Mouse (Mus musculus) heart, embryonic 14.5 days (tissue): Measurements from ENCODE around the gene Rprd1b. TPM values are rescaled to one million over a fixed set of nuclear protein-coding genes. Genes with fewer than 3 reads are reported as not detected.

Experiments used
- ATAC-seq: fragments of 200-750 bp; cut with Nextera tagmentation; 2 replicates; pipeline ENCODE4 v1.8.0; 2017; ENCODE audit warnings: low read depth, moderate TSS enrichment; ENCODE audit not compliant: insufficient number of reproducible peaks, insufficient read depth, low FRiP score
- H3K27ac ChIP-seq, 2 experiments: fragments of 200-500 bp in 1 of 2; fragments of 300-500 bp in 1 of 2; sonication (generic) in 1 of 2; replicated peaks in 1 of 2; 2 replicates each; pipeline ENCODE4 v1.5.1; 2012 to 2014; ENCODE audit warnings: low read depth in 2 of 2, low read length in 2 of 2, control low read depth in 1 of 2, mild to moderate bottlenecking in 1 of 2, mixed read lengths in 1 of 2; ENCODE audit not compliant: control insufficient read depth in 1 of 2, insufficient read depth in 1 of 2
- H3K27me3 ChIP-seq: fragments of 300-500 bp; sonication (generic); 2 replicates; pipeline ENCODE4 v1.6.1; 2014; ENCODE audit warnings: mild to moderate bottlenecking, low read length, control low read depth; ENCODE audit not compliant: control insufficient read depth, insufficient read depth
- H3K36me3 ChIP-seq: fragments of 300-500 bp; sonication (generic); 2 replicates; pipeline ENCODE4 v1.6.1; 2014; ENCODE audit warnings: mild to moderate bottlenecking, control low read depth, low read length, mixed read lengths; ENCODE audit not compliant: control insufficient read depth, insufficient read depth
- H3K4me1 ChIP-seq, 2 experiments: fragments of 200-500 bp in 1 of 2; fragments of 300-500 bp in 1 of 2; sonication (generic) in 1 of 2; 2 replicates each; pipeline ENCODE4 v1.6.1; 2012 to 2014; ENCODE audit warnings: low read length in 2 of 2, control low read depth in 1 of 2, mixed read lengths in 1 of 2; ENCODE audit not compliant: control insufficient read depth in 2 of 2, insufficient read depth in 2 of 2
- H3K4me2 ChIP-seq: fragments of 300-500 bp; sonication (generic); 2 replicates; pipeline ENCODE4 v1.6.1; 2014; ENCODE audit warnings: mild to moderate bottlenecking, low read length
- H3K4me3 ChIP-seq, 2 experiments: fragments of 200-500 bp in 1 of 2; fragments of 300-500 bp in 1 of 2; sonication (generic) in 1 of 2; 2 replicates each; pipeline ENCODE4 v1.5.1; 2012 to 2014; ENCODE audit warnings: low read length in 2 of 2, mild to moderate bottlenecking in 2 of 2, control low read depth in 1 of 2, low read depth in 1 of 2, moderate library complexity in 1 of 2; ENCODE audit not compliant: control insufficient read depth in 1 of 2, insufficient read depth in 1 of 2
- H3K9ac ChIP-seq: fragments of 300-500 bp; sonication (generic); 2 replicates; pipeline ENCODE4 v1.6.1; 2014; ENCODE audit warnings: mild to moderate bottlenecking, low read length
- H3K9me3 ChIP-seq: fragments of 300-500 bp; sonication (generic); 2 replicates; pipeline ENCODE4 v1.6.1; 2016; ENCODE audit warnings: low read length, control low read depth; ENCODE audit not compliant: control insufficient read depth
- WGBS: fragments of 180-500 bp; shearing (Covaris S2); extraction: QIAGEN DNeasy Blood & Tissue Kit; methylation state at CpG from one replicate; pipeline ENCODE4 v1.1.7; 2014; 5-methylcytosine and 5-hydroxymethylcytosine counted together
- polyA plus RNA-seq: library from polyadenylated mRNA; unstranded; fragments of >200 nt; fragmentation: Nextera tagmentation; extraction: Ambion mirVana; gene quantifications from 2 replicates; pipeline ENCODE4 v1.2.1, GENCODE M21; 2014

Gene Rprd1b
- polyA plus RNA-seq, 1 experiment from 2014 or later = 28.4 TPM

DNA sequence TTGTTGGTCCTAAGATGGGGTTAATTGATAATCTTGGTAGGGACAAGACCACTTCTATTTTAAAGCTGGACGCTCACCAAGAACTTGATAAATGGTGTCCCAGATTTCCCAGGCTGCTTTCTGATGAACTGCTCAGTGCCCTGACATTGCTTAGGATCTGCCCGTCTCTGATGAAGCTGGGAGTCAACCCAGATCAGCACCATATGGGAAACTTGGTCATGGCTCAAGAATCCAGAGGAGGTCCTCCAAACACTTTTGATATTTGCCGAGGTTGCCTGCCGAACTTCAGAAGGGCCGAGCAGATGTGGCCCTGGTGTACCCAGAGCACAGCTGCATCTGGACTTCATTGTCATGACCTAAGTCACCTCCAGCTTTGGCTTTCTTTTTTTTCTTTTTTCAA is 66.5 kb downstream of the Rprd1b start:
- no peak for ATAC-seq
- WGBS = 67% methylated on average over 5 of the region's 5 CpGs
- H3K36me3 ChIP-seq = no peaks in the 10 kb centered on the region

GRCm38 (mm10) chr2:158097071-158097470 is 68.8 kb downstream of the Rprd1b start:
- Histone ChIP-seq H3K4me3 (no peak overlapping the region), H3K27me3 (no peaks in the 10 kb centered on the region), H3K9ac (no peak overlapping the region), H3K27ac (no peak overlapping the region), H3K36me3 (no peaks in the 10 kb centered on the region), H3K4me2 (no peak overlapping the region), H3K4me1 (peaks cover 14 to 22% of the 10 kb centered on the region in 2 experiments), H3K9me3 (no peaks in the 10 kb centered on the region)
- ATAC-seq = no peak
- 72% methylated on average over 5 of the region's 5 CpGs for WGBS

More for the DNA sequence above, 66.5 kb downstream of the Rprd1b start:
- Histone ChIP-seq H3K9ac (no peak overlapping the region), H3K9me3 (no peaks in the 10 kb centered on the region), H3K27ac (peak overlapping the region in 1 of 2 experiments; percentile 41; a peak in 1 of 4 replicates), H3K4me1 (peaks cover 16 to 22% of the 10 kb centered on the region in 2 experiments), H3K27me3 (no peaks in the 10 kb centered on the region), H3K4me2 (no peak overlapping the region), H3K4me3 (no peak overlapping the region)

GRCm38 (mm10) chr2:158098730-158099129 is 70.4 kb downstream of the Rprd1b start:
- 77% methylated on average over 5 of the region's 5 CpGs for WGBS
- H3K4me1 ChIP-seq = peaks cover 9 to 17% of the 10 kb centered on the region in 2 experiments
- H3K9me3 ChIP-seq = no peaks in the 10 kb centered on the region
- no peak overlapping the region for H3K4me2 ChIP-seq
- no peak for ATAC-seq
- H3K4me3 ChIP-seq = no peak overlapping the region
- no peak overlapping the region for H3K27ac ChIP-seq
- H3K27me3 ChIP-seq = no peaks in the 10 kb centered on the region
- no peaks in the 10 kb centered on the region for H3K36me3 ChIP-seq
- H3K9ac ChIP-seq = no peak overlapping the region

DNA sequence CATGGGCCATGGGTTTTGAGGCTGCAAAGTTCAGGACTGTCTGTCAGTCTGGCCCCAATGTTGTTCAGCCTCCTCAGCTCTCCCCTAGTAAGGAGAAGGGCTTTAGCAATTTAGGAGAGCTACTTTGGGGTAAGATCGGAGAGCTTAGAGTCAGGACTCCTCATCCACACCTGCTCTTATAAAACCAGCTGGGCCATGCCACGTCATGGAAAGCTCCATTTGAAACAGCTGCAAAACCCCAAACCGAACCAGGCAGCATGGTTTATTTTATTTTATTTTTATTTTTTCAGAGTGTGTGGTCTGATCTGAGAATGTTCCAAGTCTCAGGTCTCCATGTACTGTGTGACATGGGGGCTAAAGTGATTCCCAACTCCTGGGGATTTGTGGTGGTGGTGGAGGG is 71.2 kb downstream of the Rprd1b start:
- peaks cover 4 to 10% of the 10 kb centered on the region in 2 experiments for H3K4me1 ChIP-seq
- no peak for ATAC-seq
- no peaks in the 10 kb centered on the region for H3K36me3 ChIP-seq
- 81% methylated on average over 3 of the region's 3 CpGs for WGBS
- H3K9ac ChIP-seq = no peak overlapping the region
- H3K4me3 ChIP-seq = no peak overlapping the region
- H3K27ac ChIP-seq = no peak overlapping the region
- no peak overlapping the region for H3K4me2 ChIP-seq
- H3K9me3 ChIP-seq = no peaks in the 10 kb centered on the region
- no peaks in the 10 kb centered on the region for H3K27me3 ChIP-seq

DNA sequence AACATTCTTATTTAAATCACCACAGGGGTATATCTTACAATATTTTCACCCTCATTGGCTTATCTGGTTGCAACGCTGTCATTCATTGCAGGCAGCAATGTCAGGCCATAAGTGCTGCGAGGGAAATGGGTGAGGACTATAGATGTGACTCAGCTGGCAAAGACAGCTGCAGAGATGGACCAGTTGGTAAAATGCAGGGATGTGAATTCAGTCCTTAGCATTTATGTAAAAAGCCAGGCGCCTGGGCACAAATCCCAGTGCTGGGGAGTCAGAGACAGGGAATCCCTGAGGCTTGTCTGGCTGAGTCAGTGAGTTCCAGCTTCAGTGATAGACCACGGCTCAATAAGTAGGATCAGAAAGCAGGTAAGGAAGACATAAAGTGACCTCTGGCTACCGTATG is 73.5 kb downstream of the Rprd1b start:
- no peak overlapping the region for H3K4me3 ChIP-seq
- no peak overlapping the region for H3K4me2 ChIP-seq
- no peak for ATAC-seq
- no peak overlapping the region for H3K27ac ChIP-seq
- WGBS = 69% methylated on average over 5 of the region's 5 CpGs
- peaks cover 1 to 2% of the 10 kb centered on the region in 2 experiments for H3K4me1 ChIP-seq
- H3K9me3 ChIP-seq = no peaks in the 10 kb centered on the region
- no peaks in the 10 kb centered on the region for H3K27me3 ChIP-seq
- no peaks in the 10 kb centered on the region for H3K36me3 ChIP-seq
- no peak overlapping the region for H3K9ac ChIP-seq

- Histone ChIP-seq H3K36me3 (no peaks in the 10 kb centered on the region), H3K9ac (no peak overlapping the region), H3K9me3 (no peaks in the 10 kb centered on the region), H3K4me3 (no peak overlapping the region), H3K4me1 (peaks cover 8 to 17% of the 10 kb centered on the region in 2 experiments), H3K27ac (no peak overlapping the region), H3K4me2 (no peak overlapping the region), H3K27me3 (no peaks in the 10 kb centered on the region)
- ATAC-seq = no peak
- WGBS = 90% methylated on average over 6 of the region's 6 CpGs
These were observed 76.7 kb downstream of the Rprd1b start for GRCm38 (mm10) chr2:158104966-158105365.

DNA sequence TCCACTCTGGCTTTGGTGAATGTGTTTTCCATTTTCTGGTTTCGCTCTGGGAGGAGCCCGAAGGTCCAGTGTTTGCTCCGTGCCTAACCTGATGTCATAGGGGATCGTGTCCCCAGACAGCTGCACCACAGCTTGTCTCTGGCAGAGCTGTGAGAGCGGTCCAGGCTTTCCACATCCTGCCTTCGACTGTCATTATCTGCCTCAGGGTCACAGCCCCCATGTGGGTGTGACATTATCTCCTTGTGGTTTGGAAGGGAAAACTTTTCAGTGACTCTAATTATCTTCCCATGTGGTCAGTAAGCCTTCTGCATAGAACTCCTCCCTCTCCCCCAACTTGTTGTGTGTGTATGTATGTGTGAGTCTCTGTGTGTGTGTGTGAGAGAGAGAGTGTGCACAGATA is 77.3 kb downstream of the Rprd1b start:
- no peak overlapping the region for H3K4me2 ChIP-seq
- H3K9me3 ChIP-seq = no peaks in the 10 kb centered on the region
- no peak overlapping the region for H3K4me3 ChIP-seq
- WGBS = 72% methylated on average over 6 of the region's 6 CpGs
- H3K36me3 ChIP-seq = no peaks in the 10 kb centered on the region
- peaks cover 8 to 17% of the 10 kb centered on the region in 2 experiments for H3K4me1 ChIP-seq
- H3K27me3 ChIP-seq = no peaks in the 10 kb centered on the region
- ATAC-seq = no peak
- H3K9ac ChIP-seq = no peak overlapping the region
- H3K27ac ChIP-seq = no peak overlapping the region

- H3K4me1 ChIP-seq = peaks cover 8 to 17% of the 10 kb centered on the region in 2 experiments
- H3K27me3 ChIP-seq = no peaks in the 10 kb centered on the region
- WGBS = 27% methylated on average over 6 of the region's 6 CpGs
- no peaks in the 10 kb centered on the region for H3K36me3 ChIP-seq
- no peak overlapping the region for H3K9ac ChIP-seq
- peak; percentile 65 for ATAC-seq
- no peak overlapping the region for H3K4me3 ChIP-seq
- H3K27ac ChIP-seq = peak overlapping the region; percentile 46 to 52
- no peak overlapping the region for H3K4me2 ChIP-seq
- H3K9me3 ChIP-seq = no peaks in the 10 kb centered on the region
These were observed 78.8 kb downstream of the Rprd1b start for GRCm38 (mm10) chr2:158106947-158107587.
